Mouse (Mus musculus) embryonic facial prominence, embryonic 15.5 days (tissue): ENCODE results near the gene Gm4340. TPM values are rescaled to one million over a fixed set of nuclear protein-coding genes. Genes with fewer than 3 reads are reported as not detected.
"Not testable (repeated sequence)": the region's sequence is repeated elsewhere in the genome, so short reads cannot be mapped to it uniquely, and the experiment has no call there.

Experiments used
- ATAC-seq: fragments of 200-750 bp; cut with Nextera tagmentation; 2 replicates; pipeline ENCODE4 v1.8.0; 2017; ENCODE audit warnings: low read depth, moderate TSS enrichment; ENCODE audit not compliant: insufficient number of reproducible peaks, low FRiP score, low TSS enrichment
- H3K27ac ChIP-seq: fragments of 300-500 bp; sonication (generic); replicated peaks from 2 replicates; pipeline ENCODE4 v1.5.1; 2015; ENCODE audit warnings: mild to moderate bottlenecking, inconsistent platforms
- H3K27me3 ChIP-seq: fragments of 300-500 bp; sonication (generic); 2 replicates; pipeline ENCODE4 v1.6.1; 2015; ENCODE audit warnings: inconsistent platforms
- H3K36me3 ChIP-seq: fragments of 300-500 bp; sonication (generic); 2 replicates; pipeline ENCODE4 v1.6.1; 2015; ENCODE audit warnings: mild to moderate bottlenecking, inconsistent platforms
- H3K4me1 ChIP-seq: fragments of 300-500 bp; sonication (generic); 2 replicates; pipeline ENCODE4 v1.6.1; 2015; ENCODE audit warnings: inconsistent platforms
- H3K4me2 ChIP-seq: fragments of 300-500 bp; sonication (generic); replicated peaks from 2 replicates; pipeline ENCODE4 v1.6.1; 2015; ENCODE audit warnings: mild to moderate bottlenecking, inconsistent platforms
- H3K4me3 ChIP-seq: fragments of 300-500 bp; sonication (generic); replicated peaks from 2 replicates; pipeline ENCODE4 v1.5.1; 2015; ENCODE audit warnings: mild to moderate bottlenecking, inconsistent platforms
- H3K9ac ChIP-seq: fragments of 300-500 bp; sonication (generic); 2 replicates; pipeline ENCODE4 v1.6.1; 2015; ENCODE audit warnings: inconsistent platforms
- H3K9me3 ChIP-seq: fragments of 300-500 bp; sonication (generic); replicated peaks from 2 replicates; pipeline ENCODE4 v1.6.1; 2016; ENCODE audit warnings: inconsistent platforms
- WGBS: fragments of 180-500 bp; shearing (Covaris S2); methylation state at CpG from one replicate; pipeline ENCODE4 v1.1.7; 2015; 5-methylcytosine and 5-hydroxymethylcytosine counted together
- polyA plus RNA-seq: library from polyadenylated mRNA; unstranded; fragments of >200 nt; fragmentation: Nextera tagmentation; extraction: Ambion mirVana; gene quantifications from 2 replicates; pipeline ENCODE4 v1.2.1, GENCODE M21; 2015

Gene Gm4340
- polyA plus RNA-seq, result not detected in 2 replicates

- H3K9me3 ChIP-seq, H3K27me3 ChIP-seq, H3K4me1 ChIP-seq, H3K4me3 ChIP-seq, H3K9ac ChIP-seq, H3K4me2 ChIP-seq, H3K36me3 ChIP-seq, ATAC-seq, H3K27ac ChIP-seq: not testable (repeated sequence)
- no CpG with 5 or more reads among the region's 3 CpGs for WGBS
Measured at GRCm38 (mm10) chr10:104193742-104194141, at the start of gene Gm4340. Gm4340 (plus strand) TSS chr10:104194042.

GRCm38 (mm10) chr10:104151197-104151596 is 42.6 kb upstream of the Gm4340 start, which contains the start of gene Gm6763:
Gm6763 (plus strand) TSS chr10:104151497.
- not testable (repeated sequence) for H3K27me3 ChIP-seq, H3K27ac ChIP-seq, H3K4me3 ChIP-seq, H3K4me2 ChIP-seq, H3K9me3 ChIP-seq, H3K9ac ChIP-seq, ATAC-seq, H3K4me1 ChIP-seq, H3K36me3 ChIP-seq
- no CpG with 5 or more reads among the region's 3 CpGs for WGBS

- H3K9me3 ChIP-seq, result not testable (repeated sequence)
Measured at GRCm38 (mm10) chr10:104159706-104160105, 34.1 kb upstream of the Gm4340 start, which contains the start of gene Gm8764. Gm8764 (plus strand) TSS chr10:104160006.

GRCm38 (mm10) chr10:104168215-104168614 is 25.6 kb upstream of the Gm4340 start, which contains the start of gene Gm21304:
Gm21304 (plus strand) TSS chr10:104168515.
- not testable (repeated sequence) for ATAC-seq, H3K9me3 ChIP-seq, H3K9ac ChIP-seq, H3K4me2 ChIP-seq, H3K27me3 ChIP-seq, H3K4me1 ChIP-seq, H3K4me3 ChIP-seq, H3K36me3 ChIP-seq, H3K27ac ChIP-seq
- no CpG with 5 or more reads among the region's 3 CpGs for WGBS

More at GRCm38 (mm10) chr10:104159706-104160105, 34.1 kb upstream of the Gm4340 start, which contains the start of gene Gm8764:
- H3K4me1 ChIP-seq, ATAC-seq, H3K4me3 ChIP-seq, H3K27ac ChIP-seq, H3K9ac ChIP-seq, H3K36me3 ChIP-seq, H3K4me2 ChIP-seq, H3K27me3 ChIP-seq: not testable (repeated sequence)
- no CpG with 5 or more reads among the region's 3 CpGs for WGBS

DNA sequence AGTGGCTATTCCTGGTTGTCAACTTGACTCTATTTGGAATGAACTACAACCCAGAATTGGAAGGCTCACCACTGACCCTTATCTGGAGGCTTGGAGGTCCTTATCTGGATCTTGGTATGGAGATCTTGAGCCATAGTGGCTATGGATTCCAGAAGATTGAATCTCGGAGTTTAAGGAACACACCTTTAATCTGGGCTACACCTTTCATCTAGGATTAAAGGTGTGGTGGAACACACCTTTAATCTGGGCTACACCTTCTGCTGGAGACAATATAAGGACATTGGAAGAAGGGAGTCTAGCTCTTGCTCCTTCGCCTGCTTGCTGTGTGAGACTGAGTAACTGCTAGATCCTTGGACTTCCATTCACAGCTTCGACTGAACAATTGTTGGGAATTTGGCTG is 17.1 kb upstream of the Gm4340 start, which contains the start of gene Gm21312:
TSS of gene Gm21312 (plus strand) at position 301 of the 400 bp plus-strand sequence.
- not testable (repeated sequence) for H3K4me3 ChIP-seq, H3K4me2 ChIP-seq, H3K36me3 ChIP-seq, H3K27ac ChIP-seq, H3K9me3 ChIP-seq, ATAC-seq, H3K27me3 ChIP-seq, H3K4me1 ChIP-seq, H3K9ac ChIP-seq
- no CpG with 5 or more reads among the region's 3 CpGs for WGBS

GRCm38 (mm10) chr10:104185233-104185632 is 8.6 kb upstream of the Gm4340 start, which contains the start of gene Gm20765:
Gm20765 (plus strand) TSS chr10:104185533.
- H3K9me3 ChIP-seq, H3K4me1 ChIP-seq, ATAC-seq, H3K4me3 ChIP-seq, H3K4me2 ChIP-seq, H3K36me3 ChIP-seq, H3K27me3 ChIP-seq, H3K27ac ChIP-seq, H3K9ac ChIP-seq: not testable (repeated sequence)
- WGBS, result no CpG with 5 or more reads among the region's 3 CpGs

DNA sequence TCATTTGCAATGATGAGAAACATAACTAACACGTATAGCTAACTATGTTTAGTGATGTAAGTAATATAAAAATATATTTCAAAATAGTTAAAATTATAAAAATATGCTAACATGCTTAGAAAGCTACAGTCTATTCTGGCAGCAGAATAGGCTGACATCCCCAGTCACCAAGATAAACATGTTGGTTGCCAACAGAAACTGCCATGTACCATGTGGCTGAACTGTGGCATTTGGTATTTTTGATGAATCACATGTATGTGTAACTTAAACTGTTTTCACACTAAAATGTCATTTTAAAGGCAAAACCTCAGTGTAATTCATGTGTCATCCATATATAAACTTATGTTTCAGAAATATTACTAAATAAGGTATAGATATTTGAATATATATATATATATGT is 15.8 kb downstream of the Gm4340 start:
- Histone ChIP-seq H3K4me3 (no peak overlapping the region), H3K9ac (no peak overlapping the region), H3K27ac (no peak overlapping the region), H3K36me3 (no peaks in the 10 kb centered on the region), H3K4me1 (no peaks in the 10 kb centered on the region), H3K27me3 (no peaks in the 10 kb centered on the region), H3K9me3 (no peaks in the 10 kb centered on the region), H3K4me2 (no peak overlapping the region)
- 77% methylated on average over 1 of the region's 1 CpGs for WGBS
- no peak for ATAC-seq

- Histone ChIP-seq H3K27me3 (no peaks in the 10 kb centered on the region), H3K9me3 (no peaks in the 10 kb centered on the region), H3K36me3 (no peaks in the 10 kb centered on the region), H3K4me3 (no peak overlapping the region), H3K9ac (no peak overlapping the region), H3K27ac (no peak overlapping the region), H3K4me2 (no peak overlapping the region), H3K4me1 (no peaks in the 10 kb centered on the region)
- ATAC-seq, result no peak
- 64% methylated on average over 3 of the region's 3 CpGs for WGBS
Measured at GRCm38 (mm10) chr10:104210268-104210990, 16.6 kb downstream of the Gm4340 start.

DNA sequence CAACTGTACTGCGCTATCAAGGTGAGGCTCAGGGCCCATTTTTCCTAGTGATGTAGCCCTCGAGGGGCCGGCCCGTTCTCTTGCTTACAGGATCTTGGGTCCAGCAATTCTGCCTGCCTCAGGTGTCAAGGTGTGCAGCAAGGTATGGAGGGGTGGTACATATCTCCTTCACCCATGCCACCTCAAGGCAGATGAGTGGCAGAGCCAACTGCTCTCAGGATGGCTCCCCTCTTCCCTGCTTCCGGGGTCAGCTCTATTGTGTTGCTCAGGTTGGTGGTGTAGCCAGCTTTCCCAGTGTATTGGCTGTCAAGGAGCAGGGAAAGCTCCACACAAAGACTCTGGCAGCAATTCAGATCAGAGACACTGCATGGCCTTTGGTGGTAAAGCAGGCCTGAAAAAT is 20.7 kb downstream of the Gm4340 start:
- Histone ChIP-seq H3K36me3 (no peaks in the 10 kb centered on the region), H3K4me2 (no peak overlapping the region), H3K27me3 (no peaks in the 10 kb centered on the region), H3K4me3 (no peak overlapping the region), H3K9ac (no peak overlapping the region), H3K9me3 (no peaks in the 10 kb centered on the region), H3K4me1 (no peaks in the 10 kb centered on the region), H3K27ac (no peak overlapping the region)
- WGBS, result 91% methylated on average over 5 of the region's 5 CpGs
- no peak for ATAC-seq

GRCm38 (mm10) chr10:104220303-104221021 is 26.6 kb downstream of the Gm4340 start:
- ATAC-seq, result no peak
- 75% methylated on average over 6 of the region's 6 CpGs for WGBS
- Histone ChIP-seq H3K4me1 (no peaks in the 10 kb centered on the region), H3K9me3 (no peaks in the 10 kb centered on the region), H3K9ac (no peak overlapping the region), H3K27ac (no peak overlapping the region), H3K27me3 (no peaks in the 10 kb centered on the region), H3K4me3 (no peak overlapping the region), H3K4me2 (no peak overlapping the region), H3K36me3 (no peaks in the 10 kb centered on the region)
